Mouse (Mus musculus): ENCODE measurements around the gene Srd5a1. TPM values are rescaled to one million over a fixed set of nuclear protein-coding genes. Genes with fewer than 3 reads are reported as not detected.

Gene Srd5a1
- polyA plus RNA-seq, 1 experiment from 2014 or later, result 32.3 TPM

DNA sequence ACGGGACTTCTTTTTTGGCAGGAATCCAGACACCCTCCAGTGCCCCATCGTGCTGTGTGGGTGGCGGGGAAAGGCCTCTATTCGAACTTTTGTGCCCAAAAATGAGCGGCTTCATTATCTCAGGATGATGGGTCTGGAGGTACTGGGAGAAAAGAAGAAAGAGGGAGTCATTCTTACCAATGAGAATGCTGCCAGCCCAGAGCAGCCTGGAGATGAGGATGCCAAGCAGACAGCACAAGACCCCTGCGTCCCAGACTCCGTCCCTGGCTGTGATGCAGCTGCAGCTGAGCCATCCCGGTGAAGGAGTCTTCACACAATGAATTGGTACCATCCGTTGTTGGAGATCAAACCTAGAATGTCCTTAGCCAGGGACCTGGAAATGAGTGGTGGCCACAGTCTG lies 22.3 kb upstream of the Srd5a1 start:
- no peaks in the 10 kb centered on the region for H3K4me1 ChIP-seq (ENCODE audit: control insufficient read depth, insufficient read depth, low read length)
- H3K27me3 ChIP-seq (ENCODE audit: control insufficient read depth, insufficient read depth, low read depth, low read length), result no peaks in the 10 kb centered on the region
- no peak overlapping the region for H3K4me2 ChIP-seq (ENCODE audit: low read length)
- H3K36me3 ChIP-seq (ENCODE audit: control insufficient read depth, insufficient read depth, low read length), result peaks cover 67% of the 10 kb centered on the region
- WGBS, result 84% methylated on average over 9 of the region's 9 CpGs
- H3K9ac ChIP-seq (ENCODE audit: low read depth, low read length), result no peak overlapping the region
- no peak overlapping the region for H3K27ac ChIP-seq (ENCODE audit: low read length)
- H3K9me3 ChIP-seq (replicated peaks; ENCODE audit: control insufficient read depth, low read length, poor library complexity, severe bottlenecking), result no peaks in the 10 kb centered on the region
- H3K4me3 ChIP-seq (ENCODE audit: low read depth, low read length), result no peak overlapping the region
- no peak for ATAC-seq

DNA sequence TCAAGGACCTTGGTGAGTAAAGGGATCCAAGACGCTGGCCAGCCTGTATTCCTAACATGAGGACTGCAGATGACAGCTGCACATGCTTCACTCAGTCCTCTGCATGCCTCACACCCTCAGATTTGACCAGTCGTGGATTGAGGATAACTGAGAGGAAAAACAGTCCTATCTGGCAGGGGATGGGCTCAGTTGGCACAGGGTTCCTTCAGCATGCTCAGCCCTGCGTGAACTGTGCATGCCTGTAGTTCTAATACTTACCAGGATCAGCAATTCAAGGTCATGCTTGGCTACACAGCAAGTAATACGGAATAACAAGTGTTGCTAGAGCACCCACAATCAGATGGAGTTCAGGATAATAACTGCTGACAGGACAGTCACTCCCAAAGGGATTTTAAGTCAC lies 20.4 kb upstream of the Srd5a1 start:
- no peak for ATAC-seq
- no peak overlapping the region for H3K4me3 ChIP-seq (ENCODE audit: low read depth, low read length)
- no peak overlapping the region for H3K27ac ChIP-seq (ENCODE audit: low read length)
- peaks cover 74% of the 10 kb centered on the region for H3K36me3 ChIP-seq (ENCODE audit: control insufficient read depth, insufficient read depth, low read length)
- no peaks in the 10 kb centered on the region for H3K27me3 ChIP-seq (ENCODE audit: control insufficient read depth, insufficient read depth, low read depth, low read length)
- H3K9ac ChIP-seq (ENCODE audit: low read depth, low read length), result no peak overlapping the region
- H3K4me1 ChIP-seq (ENCODE audit: control insufficient read depth, insufficient read depth, low read length), result no peaks in the 10 kb centered on the region
- H3K4me2 ChIP-seq (ENCODE audit: low read length), result no peak overlapping the region
- H3K9me3 ChIP-seq (replicated peaks; ENCODE audit: control insufficient read depth, low read length, poor library complexity, severe bottlenecking), result no peaks in the 10 kb centered on the region
- 86% methylated on average over 4 of the region's 4 CpGs for WGBS

DNA sequence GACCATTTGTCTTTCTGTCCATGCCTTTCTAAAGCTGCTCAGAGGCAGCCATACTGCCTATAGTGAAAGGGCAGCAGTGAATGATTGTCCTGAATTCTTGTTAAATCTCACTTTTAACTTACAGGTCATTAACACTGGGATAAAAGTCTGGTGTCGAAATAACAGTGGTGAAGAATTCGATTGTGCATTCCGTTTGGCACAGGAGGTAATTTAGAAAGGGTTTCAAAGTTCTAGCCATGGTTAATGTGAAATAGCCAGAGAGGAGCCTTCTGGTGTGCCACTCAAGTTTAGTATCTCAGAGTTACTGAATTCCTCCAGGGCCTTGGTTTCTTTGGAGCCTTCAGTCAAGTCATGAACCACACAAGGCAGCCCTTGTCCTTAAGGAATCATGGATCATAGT lies 19.9 kb upstream of the Srd5a1 start:
- no peaks in the 10 kb centered on the region for H3K9me3 ChIP-seq (replicated peaks; ENCODE audit: control insufficient read depth, low read length, poor library complexity, severe bottlenecking)
- H3K36me3 ChIP-seq (ENCODE audit: control insufficient read depth, insufficient read depth, low read length), result peaks cover 77% of the 10 kb centered on the region
- 93% methylated on average over 3 of the region's 3 CpGs for whole genome bisulfite sequencing
- H3K27me3 ChIP-seq (ENCODE audit: control insufficient read depth, insufficient read depth, low read depth, low read length), result no peaks in the 10 kb centered on the region
- ATAC-seq, result no peak
- H3K4me2 ChIP-seq (ENCODE audit: low read length), result no peak overlapping the region
- no peaks in the 10 kb centered on the region for H3K4me1 ChIP-seq (ENCODE audit: control insufficient read depth, insufficient read depth, low read length)
- no peak overlapping the region for H3K4me3 ChIP-seq (ENCODE audit: low read depth, low read length)
- H3K27ac ChIP-seq (ENCODE audit: low read length), result no peak overlapping the region
- no peak overlapping the region for H3K9ac ChIP-seq (ENCODE audit: low read depth, low read length)

DNA sequence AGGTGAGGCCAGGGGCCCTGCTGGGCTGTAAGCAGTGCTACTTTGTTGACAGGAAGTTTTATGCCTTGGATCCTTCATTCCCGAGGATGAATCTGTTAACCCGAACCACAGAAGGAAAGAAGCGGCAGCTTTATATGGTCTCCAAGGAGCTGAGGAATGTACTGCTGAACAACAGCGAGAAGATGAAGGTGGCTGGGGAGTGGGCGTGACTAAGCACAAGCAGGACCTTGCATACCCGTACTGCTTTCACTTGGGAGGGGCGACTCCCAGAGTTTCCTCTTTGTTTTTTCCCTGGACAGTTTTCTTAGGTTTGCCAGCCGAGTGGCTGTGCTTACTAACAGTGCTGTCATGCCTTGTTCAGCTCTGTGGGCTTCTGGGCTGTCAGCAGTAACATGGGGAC lies 19.3 kb upstream of the Srd5a1 start:
- H3K4me3 ChIP-seq (ENCODE audit: low read depth, low read length), result no peak overlapping the region

DNA sequence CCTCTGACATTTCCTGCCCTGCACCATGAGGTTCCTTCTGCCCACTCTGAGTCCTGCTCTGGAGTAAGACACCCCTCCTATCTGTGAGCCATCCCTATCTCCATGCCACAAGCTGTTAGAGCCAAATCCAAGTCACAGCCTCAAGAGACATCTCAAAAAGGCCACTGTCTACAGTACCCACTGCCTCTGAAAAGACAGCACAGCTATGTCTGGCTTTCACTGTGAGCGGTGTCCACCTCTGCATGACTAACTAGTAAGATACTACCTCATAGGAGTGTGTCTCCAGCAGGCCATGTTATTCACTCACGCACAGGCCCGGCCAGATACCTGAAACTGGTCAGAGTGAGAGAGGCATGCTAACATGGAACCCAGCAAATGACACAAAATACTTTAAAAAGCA lies 16.7 kb upstream of the Srd5a1 start:
- no peaks in the 10 kb centered on the region for H3K4me1 ChIP-seq (ENCODE audit: control insufficient read depth, insufficient read depth, low read length)
- H3K4me3 ChIP-seq (ENCODE audit: low read depth, low read length), result no peak overlapping the region
- no peak overlapping the region for H3K27ac ChIP-seq (ENCODE audit: low read length)
- H3K27me3 ChIP-seq (ENCODE audit: control insufficient read depth, insufficient read depth, low read depth, low read length), result no peaks in the 10 kb centered on the region
- H3K9me3 ChIP-seq (replicated peaks; ENCODE audit: control insufficient read depth, low read length, poor library complexity, severe bottlenecking), result no peaks in the 10 kb centered on the region
- no peak for ATAC-seq
- H3K4me2 ChIP-seq (ENCODE audit: low read length), result no peak overlapping the region
- peaks cover 68% of the 10 kb centered on the region for H3K36me3 ChIP-seq (ENCODE audit: control insufficient read depth, insufficient read depth, low read length)
- WGBS, result 98% methylated on average over 3 of the region's 3 CpGs
- H3K9ac ChIP-seq (ENCODE audit: low read depth, low read length), result no peak overlapping the region

More for the DNA sequence above, 19.3 kb upstream of the Srd5a1 start:
- H3K27ac ChIP-seq (ENCODE audit: low read length), result no peak overlapping the region
- WGBS, result 84% methylated on average over 8 of the region's 8 CpGs
- H3K4me1 ChIP-seq (ENCODE audit: control insufficient read depth, insufficient read depth, low read length), result no peaks in the 10 kb centered on the region
- ATAC-seq, result no peak
- peaks cover 79% of the 10 kb centered on the region for H3K36me3 ChIP-seq (ENCODE audit: control insufficient read depth, insufficient read depth, low read length)
- no peak overlapping the region for H3K4me2 ChIP-seq (ENCODE audit: low read length)
- no peak overlapping the region for H3K9ac ChIP-seq (ENCODE audit: low read depth, low read length)
- H3K9me3 ChIP-seq (replicated peaks; ENCODE audit: control insufficient read depth, low read length, poor library complexity, severe bottlenecking), result no peaks in the 10 kb centered on the region
- no peaks in the 10 kb centered on the region for H3K27me3 ChIP-seq (ENCODE audit: control insufficient read depth, insufficient read depth, low read depth, low read length)

DNA sequence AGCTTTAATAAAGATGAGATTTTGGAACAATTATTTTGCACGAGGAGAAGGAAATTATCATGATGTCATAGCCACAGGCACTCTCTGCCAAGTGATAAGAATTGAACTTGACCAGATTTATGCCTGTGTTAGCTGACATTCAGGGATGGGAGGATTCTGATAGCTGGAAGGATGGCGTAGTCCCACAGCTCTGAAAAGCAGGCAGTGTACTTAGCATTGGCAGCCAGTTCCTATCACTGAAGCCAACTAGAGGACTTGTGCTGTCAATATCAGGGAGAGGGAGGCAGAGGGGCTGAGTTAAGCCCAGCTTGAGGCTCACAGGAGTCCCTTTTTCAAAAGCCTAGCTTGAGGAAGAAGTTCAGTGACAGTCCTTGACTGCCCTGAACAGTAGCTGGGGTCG lies 13.3 kb upstream of the Srd5a1 start:
- no peak overlapping the region for H3K9ac ChIP-seq (ENCODE audit: low read depth, low read length)
- no peak for ATAC-seq
- H3K4me3 ChIP-seq (ENCODE audit: low read depth, low read length), result no peak overlapping the region
- H3K4me2 ChIP-seq (ENCODE audit: low read length), result no peak overlapping the region
- 95% methylated on average over 3 of the region's 3 CpGs for WGBS
- peaks cover 56% of the 10 kb centered on the region for H3K36me3 ChIP-seq (ENCODE audit: control insufficient read depth, insufficient read depth, low read length)
- no peaks in the 10 kb centered on the region for H3K9me3 ChIP-seq (replicated peaks; ENCODE audit: control insufficient read depth, low read length, poor library complexity, severe bottlenecking)
- H3K27ac ChIP-seq (ENCODE audit: low read length), result no peak overlapping the region
- H3K27me3 ChIP-seq (ENCODE audit: control insufficient read depth, insufficient read depth, low read depth, low read length), result no peaks in the 10 kb centered on the region
- H3K4me1 ChIP-seq (ENCODE audit: control insufficient read depth, insufficient read depth, low read length), result no peaks in the 10 kb centered on the region

DNA sequence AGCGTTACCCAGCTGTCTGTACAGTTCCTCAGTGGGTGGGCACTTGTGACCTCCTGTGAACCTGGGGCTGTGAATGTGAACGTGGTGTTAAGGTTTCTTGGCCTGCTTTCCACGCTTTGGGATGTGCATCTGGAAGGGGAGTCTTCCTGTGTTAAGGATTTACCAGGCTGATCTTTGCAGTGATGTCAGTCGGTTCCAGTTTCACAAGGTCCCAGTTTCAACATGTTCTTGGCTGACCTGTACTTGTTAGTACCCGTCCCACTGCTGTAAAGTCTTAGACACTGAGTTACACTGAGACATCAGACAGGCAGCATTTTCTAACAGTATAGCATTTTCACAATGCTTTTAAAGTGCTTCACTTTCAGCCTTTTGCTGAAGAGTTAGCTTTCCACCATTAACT lies 12.6 kb upstream of the Srd5a1 start:
- H3K27me3 ChIP-seq (ENCODE audit: control insufficient read depth, insufficient read depth, low read depth, low read length), result no peaks in the 10 kb centered on the region
- ATAC-seq, result no peak
- no peak overlapping the region for H3K27ac ChIP-seq (ENCODE audit: low read length)
- 83% methylated on average over 5 of the region's 5 CpGs for WGBS
- no peak overlapping the region for H3K4me3 ChIP-seq (ENCODE audit: low read depth, low read length)
- H3K36me3 ChIP-seq (ENCODE audit: control insufficient read depth, insufficient read depth, low read length), result peaks cover 57% of the 10 kb centered on the region
- H3K4me2 ChIP-seq (ENCODE audit: low read length), result no peak overlapping the region
- no peaks in the 10 kb centered on the region for H3K9me3 ChIP-seq (replicated peaks; ENCODE audit: control insufficient read depth, low read length, poor library complexity, severe bottlenecking)
- H3K9ac ChIP-seq (ENCODE audit: low read depth, low read length), result no peak overlapping the region
- H3K4me1 ChIP-seq (ENCODE audit: control insufficient read depth, insufficient read depth, low read length), result no peaks in the 10 kb centered on the region

DNA sequence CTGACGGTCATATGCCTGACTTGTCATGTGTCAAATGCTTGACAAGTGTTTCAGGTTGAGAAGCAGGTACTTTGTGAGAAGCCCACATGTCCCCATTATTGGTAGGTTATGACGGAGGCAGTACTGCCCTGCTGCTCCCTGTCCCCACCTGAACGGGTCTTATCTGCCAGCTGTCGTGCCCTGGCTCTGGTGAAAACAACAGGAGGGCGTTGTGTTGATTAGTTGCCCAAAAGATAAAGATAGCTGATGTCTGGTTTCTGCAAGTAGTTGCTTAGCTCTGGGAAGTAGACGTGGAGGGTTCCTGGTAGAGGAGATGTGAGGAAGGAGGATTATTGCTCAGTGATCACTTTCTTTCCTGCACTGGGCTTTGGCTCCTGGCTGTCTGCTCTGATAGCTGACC lies 5.5 kb upstream of the Srd5a1 start:
- no peaks in the 10 kb centered on the region for H3K9me3 ChIP-seq (replicated peaks; ENCODE audit: control insufficient read depth, low read length, poor library complexity, severe bottlenecking)

DNA sequence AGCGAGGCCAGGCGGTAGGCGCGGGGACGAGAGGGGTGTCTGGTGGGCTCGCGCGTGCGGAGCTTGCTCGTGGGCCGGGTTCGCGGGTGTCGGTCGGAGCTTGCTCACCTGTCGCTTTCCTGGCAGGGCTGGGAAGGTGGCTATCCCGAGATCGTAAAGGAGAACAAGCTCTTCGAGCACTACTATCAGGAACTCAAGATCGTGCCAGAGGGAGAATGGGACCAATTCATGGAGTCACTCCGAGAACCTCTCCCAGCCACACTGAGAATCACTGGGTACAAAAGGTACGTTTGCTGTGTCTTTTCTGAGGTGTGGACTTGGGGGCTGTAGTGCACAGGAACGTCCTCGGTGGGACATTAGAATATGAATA lies 918 bp upstream of the Srd5a1 start:
- H3K9me3 ChIP-seq (replicated peaks; ENCODE audit: control insufficient read depth, low read length, poor library complexity, severe bottlenecking), result no peaks in the 10 kb centered on the region
- H3K27me3 ChIP-seq (ENCODE audit: control insufficient read depth, insufficient read depth, low read depth, low read length), result no peaks in the 10 kb centered on the region
- peak overlapping the region; percentile 68 for H3K4me3 ChIP-seq (ENCODE audit: low read depth, low read length)
- peak overlapping the region; percentile 82 for H3K27ac ChIP-seq (ENCODE audit: low read length)
- peak overlapping the region; percentile 96 for H3K4me2 ChIP-seq (ENCODE audit: low read length)
- no peak for ATAC-seq
- peak overlapping the region; percentile 64 for H3K9ac ChIP-seq (ENCODE audit: low read depth, low read length)
- H3K4me1 ChIP-seq (ENCODE audit: control insufficient read depth, insufficient read depth, low read length), result peaks cover 7% of the 10 kb centered on the region; the same call in 1 of the 2 replicates
- peaks cover 4% of the 10 kb centered on the region for H3K36me3 ChIP-seq (ENCODE audit: control insufficient read depth, insufficient read depth, low read length)
- WGBS, result under 1% methylated on average over 24 of the region's 24 CpGs

More for the DNA sequence above, 5.5 kb upstream of the Srd5a1 start:
- Histone ChIP-seq H3K27ac (ENCODE audit: low read length) (no peak overlapping the region), H3K27me3 (ENCODE audit: control insufficient read depth, insufficient read depth, low read depth, low read length) (no peaks in the 10 kb centered on the region), H3K9ac (ENCODE audit: low read depth, low read length) (no peak overlapping the region), H3K36me3 (ENCODE audit: control insufficient read depth, insufficient read depth, low read length) (peaks cover 34% of the 10 kb centered on the region), H3K4me3 (ENCODE audit: low read depth, low read length) (no peak overlapping the region), H3K4me1 (ENCODE audit: control insufficient read depth, insufficient read depth, low read length) (peaks cover 7% of the 10 kb centered on the region; the same call in 1 of the 2 replicates), H3K4me2 (ENCODE audit: low read length) (no peak overlapping the region)
- ATAC-seq, result no peak
- whole genome bisulfite sequencing, result 93% methylated on average over 6 of the region's 6 CpGs
